Mouse (Mus musculus): ENCODE results near the gene Afap1l2.

- no peak for TF ChIP-seq CTCF (IDR thresholded peaks at IDR 0.05; ENCODE audit: low read depth, low read length)
- TF ChIP-seq POLR2A (IDR thresholded peaks at IDR 0.05; ENCODE audit: extremely low read depth, insufficient read depth, low read length), result no peak
Measured at GRCm38 (mm10) chr19:56929392-56929791, 78.6 kb downstream of the Afap1l2 start.
